Mouse (Mus musculus) bone marrow, adult 2 months (tissue): ENCODE measurements around the gene Spock1. TPM values are rescaled to one million over a fixed set of nuclear protein-coding genes. Genes with fewer than 3 reads are reported as not detected.

Source experiments
- H3K27ac ChIP-seq: fragments of 200-500 bp; 2 replicates; pipeline ENCODE4 v1.5.1; 2012; ENCODE audit warnings: low read depth, mild to moderate bottlenecking, control low read depth, inconsistent platforms, low read length; ENCODE audit not compliant: control insufficient read depth, poor library complexity, insufficient read depth
- H3K4me1 ChIP-seq: fragments of 200-500 bp; 2 replicates; pipeline ENCODE4 v1.6.1; 2011; ENCODE audit warnings: low read length; ENCODE audit not compliant: control insufficient read depth, insufficient read depth
- H3K4me3 ChIP-seq: fragments of 200-500 bp; replicated peaks from 2 replicates; pipeline ENCODE3; 2011; ENCODE audit warnings: mild to moderate bottlenecking, low read depth, low read length, control low read depth; ENCODE audit not compliant: control insufficient read depth
- CTCF ChIP-seq: fragments of 200-500 bp; IDR thresholded peaks from 2 replicates; pipeline ENCODE4 v1.5.1; 2011; ENCODE audit warnings: low read length, control low read depth; ENCODE audit not compliant: control insufficient read depth, insufficient read depth
- POLR2A ChIP-seq: fragments of 200-500 bp; IDR thresholded peaks from 2 replicates; pipeline ENCODE4 v1.6.1; 2011; ENCODE audit warnings: low read depth, mild to moderate bottlenecking, control low read depth, low read length, borderline replicate concordance; ENCODE audit not compliant: control insufficient read depth
- WGBS: fragments of 180-500 bp; shearing (Covaris S2); methylation state at CpG from one replicate; pipeline ENCODE4 v1.1.7; 2018; 5-methylcytosine and 5-hydroxymethylcytosine counted together
- polyA plus RNA-seq: library from polyadenylated mRNA; stranded (reverse); fragments of >200 nt; gene quantifications from 2 replicates; pipeline ENCODE4 v1.2.4, GENCODE M21; 2011; ENCODE audit warnings: low replicate concordance; ENCODE audit not compliant: missing spikeins, insufficient read depth, insufficient read length

The Spock1 gene
- polyA plus RNA-seq, 1 experiment, result 0.87 TPM

- Histone ChIP-seq H3K4me3 (no peak overlapping the region), H3K27ac (no peak overlapping the region), H3K4me1 (no peaks in the 10 kb centered on the region)
- 85% methylated on average over 3 of the region's 3 CpGs for WGBS
- no peak for TF ChIP-seq CTCF
- no peak for TF ChIP-seq POLR2A
These were observed 147.5 kb downstream of the Spock1 start for GRCm38 (mm10) chr13:57760618-57761017.

DNA sequence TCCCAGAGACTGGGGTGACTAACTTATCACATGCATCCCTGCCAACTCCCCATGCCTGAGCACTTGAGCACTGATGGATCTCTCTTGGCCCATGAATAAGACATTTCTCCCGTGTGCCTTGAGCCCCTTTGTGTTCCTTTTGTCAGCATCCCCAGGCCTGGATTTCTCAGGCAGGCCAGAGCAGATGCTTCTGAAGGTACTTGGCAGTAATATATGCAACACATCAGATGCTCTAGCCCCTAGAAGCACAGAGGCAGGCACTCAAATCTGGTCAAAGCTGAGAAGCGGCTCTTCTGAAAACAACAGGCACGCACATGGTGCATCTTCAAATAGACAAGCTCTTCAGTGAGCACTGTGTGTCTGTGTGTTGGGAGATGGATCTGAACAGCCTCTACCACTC, 151.8 kb downstream of the Spock1 start:
- 85% methylated on average over 3 of the region's 3 CpGs for WGBS
- no peak overlapping the region for H3K27ac ChIP-seq
- H3K4me1 ChIP-seq, result no peaks in the 10 kb centered on the region
- TF ChIP-seq POLR2A (no peak), CTCF (no peak)
- H3K4me3 ChIP-seq, result no peak overlapping the region

DNA sequence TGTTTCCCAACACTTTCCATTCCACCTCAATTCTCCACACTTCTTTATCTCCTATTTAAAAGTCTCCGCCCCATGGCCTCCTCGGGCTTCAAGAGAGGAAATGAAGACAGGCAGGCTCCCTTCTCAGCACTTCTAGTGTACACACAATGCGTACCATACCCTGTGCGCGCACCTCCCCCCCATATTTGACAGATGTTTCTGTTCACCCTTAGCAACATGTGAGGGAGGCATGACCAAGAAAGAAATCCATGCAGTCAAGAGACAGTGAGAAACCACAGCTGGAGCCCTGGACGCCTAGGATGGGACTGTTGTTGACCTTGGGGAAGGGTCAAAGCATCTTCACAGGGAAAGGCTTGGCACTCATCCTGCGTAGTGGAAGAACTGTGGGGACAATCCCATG, 157.3 kb downstream of the Spock1 start:
- H3K4me1 ChIP-seq, result no peaks in the 10 kb centered on the region
- no peak overlapping the region for H3K4me3 ChIP-seq
- H3K27ac ChIP-seq, result no peak overlapping the region
- WGBS, result 80% methylated on average over 7 of the region's 7 CpGs
- no peak for TF ChIP-seq CTCF
- TF ChIP-seq POLR2A, result no peak

DNA sequence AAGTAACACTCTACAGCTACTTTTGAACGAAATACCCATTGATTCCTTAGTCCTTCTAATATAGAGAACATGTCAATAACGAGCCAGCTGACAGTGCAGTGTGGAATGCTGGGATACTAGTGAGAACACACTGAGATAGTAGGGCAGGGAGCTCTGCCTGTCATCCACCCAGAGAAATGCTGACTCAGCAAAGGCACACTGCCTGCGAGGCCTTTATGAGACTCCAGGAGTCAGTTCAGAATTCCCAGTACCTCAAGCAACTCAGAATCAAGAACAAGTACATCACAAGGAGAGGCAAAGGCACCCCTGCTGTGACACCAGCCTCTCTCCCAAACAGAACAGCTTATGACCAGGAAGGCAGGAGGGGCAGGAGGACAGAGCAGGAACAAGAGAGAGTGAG, 163.5 kb downstream of the Spock1 start:
- no peak overlapping the region for H3K27ac ChIP-seq
- no peak overlapping the region for H3K4me3 ChIP-seq
- WGBS, result 64% methylated on average over 3 of the region's 3 CpGs
- no peaks in the 10 kb centered on the region for H3K4me1 ChIP-seq
- TF ChIP-seq POLR2A, result no peak

DNA sequence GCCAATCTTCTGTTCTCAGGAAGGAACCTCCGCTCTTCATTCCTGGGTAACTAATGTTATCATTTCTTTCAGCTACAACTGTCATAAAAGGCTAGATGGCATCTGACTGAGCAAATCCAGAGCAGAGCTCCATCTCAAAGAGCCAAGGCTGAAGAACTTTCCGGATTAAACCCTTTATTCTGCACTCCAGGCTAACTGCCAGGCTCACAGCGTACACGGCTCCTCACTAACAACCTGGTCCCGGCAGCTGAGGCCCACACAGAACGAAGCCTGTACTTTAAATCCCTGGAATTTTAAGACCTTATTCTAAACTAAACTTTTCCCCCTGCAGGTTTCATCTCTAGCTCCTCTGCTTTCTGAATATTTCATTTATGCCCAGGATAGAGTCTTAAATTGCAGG, 166.9 kb downstream of the Spock1 start:
- Histone ChIP-seq H3K4me1 (no peaks in the 10 kb centered on the region), H3K27ac (no peak overlapping the region), H3K4me3 (no peak overlapping the region)
- no peak for TF ChIP-seq POLR2A
- no peak for TF ChIP-seq CTCF
- 84% methylated on average over 6 of the region's 6 CpGs for WGBS

- Histone ChIP-seq H3K4me1 (no peaks in the 10 kb centered on the region), H3K27ac (no peak overlapping the region), H3K4me3 (no peak overlapping the region)
- 63% methylated on average over 5 of the region's 5 CpGs for WGBS
- TF ChIP-seq POLR2A, result no peak
- no peak for TF ChIP-seq CTCF
These were observed 167.7 kb downstream of the Spock1 start for GRCm38 (mm10) chr13:57740473-57740872.

DNA sequence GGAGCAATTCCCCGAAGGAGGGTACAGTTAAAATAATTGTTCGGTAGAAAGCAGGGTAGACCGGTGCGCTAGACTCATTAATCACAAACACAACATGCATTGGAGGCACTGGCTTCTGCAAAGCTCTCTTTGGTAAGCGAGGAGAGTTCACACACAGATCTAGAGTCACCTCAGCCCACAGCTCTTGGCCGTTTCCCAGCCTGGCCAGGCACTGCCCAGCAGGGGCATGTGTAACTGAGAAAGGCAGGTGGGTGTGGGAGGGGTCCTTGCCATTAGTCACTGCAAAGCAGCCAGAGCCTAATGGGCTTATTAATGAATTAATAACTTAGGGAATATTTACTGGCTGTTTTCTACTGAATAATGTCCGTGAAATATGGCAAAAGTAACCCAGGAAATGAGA, 172.1 kb downstream of the Spock1 start:
- Histone ChIP-seq H3K4me1 (no peaks in the 10 kb centered on the region), H3K4me3 (no peak overlapping the region), H3K27ac (no peak overlapping the region)
- 80% methylated on average over 7 of the region's 7 CpGs for WGBS
- no peak for TF ChIP-seq CTCF
- no peak for TF ChIP-seq POLR2A

- 88% methylated on average over 4 of the region's 4 CpGs for WGBS
- Histone ChIP-seq H3K4me3 (no peak overlapping the region), H3K27ac (no peak overlapping the region), H3K4me1 (no peaks in the 10 kb centered on the region)
- TF ChIP-seq CTCF (no peak), POLR2A (no peak)
These were observed 173.6 kb downstream of the Spock1 start for GRCm38 (mm10) chr13:57734549-57734948.

GRCm38 (mm10) chr13:57733521-57733920, 174.6 kb downstream of the Spock1 start:
- Histone ChIP-seq H3K4me1 (no peaks in the 10 kb centered on the region), H3K27ac (no peak overlapping the region), H3K4me3 (no peak overlapping the region)
- 65% methylated on average over 1 of the region's 1 CpGs for WGBS
- TF ChIP-seq POLR2A (no peak), CTCF (no peak)
